Mouse (Mus musculus) heart, embryonic 14.5 days (tissue): ENCODE measurements around the gene Acap2. TPM values are rescaled to one million over a fixed set of nuclear protein-coding genes. Genes with fewer than 3 reads are reported as not detected.

ENCODE experiments used
- ATAC-seq: fragments of 200-750 bp; cut with Nextera tagmentation; 2 replicates; pipeline ENCODE4 v1.8.0; 2017; ENCODE audit warnings: low read depth, moderate TSS enrichment; ENCODE audit not compliant: insufficient number of reproducible peaks, insufficient read depth, low FRiP score
- H3K27ac ChIP-seq, 2 experiments: fragments of 200-500 bp in 1 of 2; fragments of 300-500 bp in 1 of 2; sonication (generic) in 1 of 2; replicated peaks in 1 of 2; 2 replicates each; pipeline ENCODE4 v1.5.1; 2012 to 2014; ENCODE audit warnings: low read depth in 2 of 2, low read length in 2 of 2, control low read depth in 1 of 2, mild to moderate bottlenecking in 1 of 2, mixed read lengths in 1 of 2; ENCODE audit not compliant: control insufficient read depth in 1 of 2, insufficient read depth in 1 of 2
- H3K27me3 ChIP-seq: fragments of 300-500 bp; sonication (generic); 2 replicates; pipeline ENCODE4 v1.6.1; 2014; ENCODE audit warnings: mild to moderate bottlenecking, low read length, control low read depth; ENCODE audit not compliant: control insufficient read depth, insufficient read depth
- H3K36me3 ChIP-seq: fragments of 300-500 bp; sonication (generic); 2 replicates; pipeline ENCODE4 v1.6.1; 2014; ENCODE audit warnings: mild to moderate bottlenecking, control low read depth, low read length, mixed read lengths; ENCODE audit not compliant: control insufficient read depth, insufficient read depth
- H3K4me1 ChIP-seq, 2 experiments: fragments of 200-500 bp in 1 of 2; fragments of 300-500 bp in 1 of 2; sonication (generic) in 1 of 2; 2 replicates each; pipeline ENCODE4 v1.6.1; 2012 to 2014; ENCODE audit warnings: low read length in 2 of 2, control low read depth in 1 of 2, mixed read lengths in 1 of 2; ENCODE audit not compliant: control insufficient read depth in 2 of 2, insufficient read depth in 2 of 2
- H3K4me2 ChIP-seq: fragments of 300-500 bp; sonication (generic); 2 replicates; pipeline ENCODE4 v1.6.1; 2014; ENCODE audit warnings: mild to moderate bottlenecking, low read length
- H3K4me3 ChIP-seq, 2 experiments: fragments of 200-500 bp in 1 of 2; fragments of 300-500 bp in 1 of 2; sonication (generic) in 1 of 2; 2 replicates each; pipeline ENCODE4 v1.5.1; 2012 to 2014; ENCODE audit warnings: low read length in 2 of 2, mild to moderate bottlenecking in 2 of 2, control low read depth in 1 of 2, low read depth in 1 of 2, moderate library complexity in 1 of 2; ENCODE audit not compliant: control insufficient read depth in 1 of 2, insufficient read depth in 1 of 2
- H3K9ac ChIP-seq: fragments of 300-500 bp; sonication (generic); 2 replicates; pipeline ENCODE4 v1.6.1; 2014; ENCODE audit warnings: mild to moderate bottlenecking, low read length
- H3K9me3 ChIP-seq: fragments of 300-500 bp; sonication (generic); 2 replicates; pipeline ENCODE4 v1.6.1; 2016; ENCODE audit warnings: low read length, control low read depth; ENCODE audit not compliant: control insufficient read depth
- WGBS: fragments of 180-500 bp; shearing (Covaris S2); extraction: QIAGEN DNeasy Blood & Tissue Kit; methylation state at CpG from one replicate; pipeline ENCODE4 v1.1.7; 2014; 5-methylcytosine and 5-hydroxymethylcytosine counted together
- polyA plus RNA-seq: library from polyadenylated mRNA; unstranded; fragments of >200 nt; fragmentation: Nextera tagmentation; extraction: Ambion mirVana; gene quantifications from 2 replicates; pipeline ENCODE4 v1.2.1, GENCODE M21; 2014

The Acap2 gene
- polyA plus RNA-seq, 1 experiment from 2014 or later = 14.9 TPM

DNA sequence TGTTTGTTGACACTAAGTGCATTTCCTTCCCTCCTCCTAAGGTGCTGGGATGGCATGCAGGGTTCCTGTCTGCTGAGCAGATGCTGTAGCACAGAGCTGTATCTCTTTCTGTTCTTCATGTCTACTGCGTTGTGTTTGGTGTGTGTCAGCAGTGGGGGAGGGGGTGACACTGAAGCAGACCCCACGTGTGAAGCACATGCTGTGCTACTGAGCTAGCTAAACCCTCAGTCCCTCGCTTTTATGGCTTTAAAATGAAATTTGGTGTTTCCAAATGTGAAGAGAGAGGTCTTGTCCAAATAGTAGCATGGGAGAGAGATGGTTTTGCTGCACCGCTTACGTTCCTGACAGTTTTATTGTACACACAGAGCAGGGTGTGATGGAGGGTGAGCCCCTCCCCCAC, 30.5 kb upstream of the Acap2 start:
- no peak for ATAC-seq

DNA sequence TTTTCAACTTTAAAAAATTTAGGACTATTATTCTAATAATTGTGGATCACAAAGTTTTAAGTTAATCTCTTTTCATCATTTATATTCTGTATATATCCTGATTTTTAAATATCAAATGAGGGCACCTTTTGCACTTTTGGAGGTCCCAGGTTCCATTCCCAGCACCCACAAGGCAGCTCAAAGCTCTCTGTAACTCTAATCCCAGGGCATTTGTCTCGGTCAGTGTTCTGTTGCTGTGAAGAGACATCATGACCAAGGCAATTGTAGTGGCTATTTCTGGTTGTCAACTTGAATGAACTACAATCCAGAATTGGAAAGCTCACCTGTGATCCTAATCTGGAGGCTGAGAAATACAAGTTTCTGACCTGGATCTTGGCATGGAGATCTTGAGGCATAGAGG, 26.7 kb upstream of the Acap2 start:
- Histone ChIP-seq H3K27me3 (no peaks in the 10 kb centered on the region), H3K4me2 (no peak overlapping the region), H3K4me3 (no peak overlapping the region), H3K36me3 (no peaks in the 10 kb centered on the region), H3K4me1 (no peaks in the 10 kb centered on the region), H3K9ac (no peak overlapping the region), H3K27ac (no peak overlapping the region), H3K9me3 (no peaks in the 10 kb centered on the region)
- 80% methylated on average over 1 of the region's 1 CpGs for WGBS
- no peak for ATAC-seq

More for the DNA sequence above, 30.5 kb upstream of the Acap2 start:
- Histone ChIP-seq H3K4me3 (no peak overlapping the region), H3K27ac (no peak overlapping the region), H3K27me3 (no peaks in the 10 kb centered on the region), H3K4me2 (no peak overlapping the region), H3K4me1 (peaks cover 11 to 14% of the 10 kb centered on the region in 2 experiments), H3K9ac (no peak overlapping the region), H3K9me3 (no peaks in the 10 kb centered on the region), H3K36me3 (no peaks in the 10 kb centered on the region)
- WGBS = 76% methylated on average over 5 of the region's 5 CpGs

DNA sequence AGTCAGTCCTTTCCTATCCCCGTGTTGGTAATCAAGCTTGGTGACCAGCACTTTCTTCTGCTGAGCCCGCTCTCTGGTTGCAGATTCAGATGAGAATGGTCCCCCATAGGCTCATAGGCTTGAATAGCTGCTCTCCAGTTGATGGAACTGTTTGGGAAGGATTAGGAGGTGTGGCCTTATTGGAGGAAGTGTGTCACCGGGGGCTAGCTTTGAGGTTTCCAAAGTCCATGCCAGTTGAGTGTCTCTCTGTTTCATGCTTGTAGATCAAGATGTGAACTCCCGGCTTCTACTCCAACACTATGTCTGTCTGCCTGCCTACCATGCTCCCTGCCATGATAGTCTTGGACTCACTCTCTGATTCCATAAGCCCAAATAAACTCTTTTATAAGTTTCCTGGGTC, 14.2 kb upstream of the Acap2 start:
- Histone ChIP-seq H3K36me3 (no peaks in the 10 kb centered on the region), H3K4me1 (no peaks in the 10 kb centered on the region), H3K27ac (no peak overlapping the region), H3K27me3 (no peaks in the 10 kb centered on the region), H3K4me3 (no peak overlapping the region), H3K9ac (no peak overlapping the region), H3K4me2 (no peak overlapping the region), H3K9me3 (no peaks in the 10 kb centered on the region)
- no peak for ATAC-seq
- WGBS = 87% methylated on average over 4 of the region's 4 CpGs

DNA sequence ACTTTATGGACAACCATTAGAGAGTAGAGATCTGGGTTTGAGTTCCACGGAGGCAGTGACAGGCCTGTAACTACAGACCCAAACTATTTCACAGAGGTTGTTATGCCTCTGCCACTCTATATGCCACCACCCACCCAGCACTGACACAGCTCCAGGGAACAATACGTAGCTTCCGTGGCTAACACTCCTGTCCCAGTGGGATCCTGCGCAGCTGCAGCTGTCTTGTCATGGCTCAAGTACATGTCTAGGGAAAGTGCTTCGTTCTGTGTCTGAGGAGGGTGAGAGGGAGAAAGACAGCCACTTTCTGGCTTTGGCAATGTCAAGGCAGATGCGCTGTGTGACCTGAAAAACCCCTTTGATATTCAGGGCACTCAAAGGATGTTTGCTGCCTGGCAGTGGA, 12.4 kb upstream of the Acap2 start:
- Histone ChIP-seq H3K9me3 (no peaks in the 10 kb centered on the region), H3K4me2 (no peak overlapping the region), H3K36me3 (no peaks in the 10 kb centered on the region), H3K27me3 (no peaks in the 10 kb centered on the region), H3K9ac (no peak overlapping the region), H3K4me1 (peaks cover 5 to 7% of the 10 kb centered on the region in 2 experiments; a peak in 3 of 4 replicates), H3K27ac (no peak overlapping the region), H3K4me3 (no peak overlapping the region)
- no peak for ATAC-seq
- 83% methylated on average over 6 of the region's 6 CpGs for WGBS

DNA sequence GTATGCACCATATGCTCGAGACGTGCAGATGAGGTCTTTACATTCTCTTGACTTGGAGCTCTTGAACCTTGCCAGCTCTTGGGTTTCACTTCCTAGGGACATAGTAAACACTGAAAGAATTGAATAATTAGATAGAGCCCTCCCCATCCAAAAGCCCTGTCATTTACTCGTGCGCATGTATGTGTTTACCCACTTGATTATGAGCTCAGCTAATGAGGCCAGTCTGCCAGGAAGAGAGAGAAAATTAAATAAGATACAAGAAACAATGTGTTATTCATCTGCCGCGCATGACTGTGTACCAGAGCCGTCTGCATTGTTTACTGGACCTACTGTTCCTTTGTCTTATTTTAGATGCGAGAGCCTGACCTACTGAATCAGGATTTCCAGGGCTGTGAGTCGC, 10.5 kb upstream of the Acap2 start:
- H3K4me3 ChIP-seq = no peak overlapping the region
- H3K36me3 ChIP-seq = no peaks in the 10 kb centered on the region
- no peak overlapping the region for H3K4me2 ChIP-seq
- WGBS = 70% methylated on average over 9 of the region's 9 CpGs
- no peak for ATAC-seq
- H3K9me3 ChIP-seq = no peaks in the 10 kb centered on the region
- no peak overlapping the region for H3K9ac ChIP-seq
- H3K27me3 ChIP-seq = no peaks in the 10 kb centered on the region
- H3K27ac ChIP-seq = no peak overlapping the region
- H3K4me1 ChIP-seq = peaks cover 5 to 7% of the 10 kb centered on the region in 2 experiments; a peak in 3 of 4 replicates

DNA sequence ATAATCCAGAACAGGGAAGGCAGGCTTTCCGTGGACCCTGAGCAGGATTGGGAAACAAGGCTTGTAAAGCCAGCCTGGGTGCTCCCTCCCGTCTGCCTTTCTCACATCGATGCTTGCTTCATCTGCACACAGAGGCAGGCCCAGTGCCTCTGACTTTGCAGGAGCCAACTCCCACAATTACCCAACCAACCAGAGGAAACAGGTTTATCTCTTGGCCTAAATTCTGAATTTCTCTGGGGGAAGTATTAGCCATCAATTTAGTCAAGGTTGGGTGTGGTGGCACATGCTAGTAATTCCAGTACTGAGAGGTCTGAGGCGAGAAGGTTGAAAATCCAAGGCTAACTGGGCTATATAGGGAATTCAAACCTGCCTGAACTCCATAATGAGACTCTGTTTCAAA, 9.4 kb upstream of the Acap2 start:
- ATAC-seq = no peak
- H3K9me3 ChIP-seq = no peaks in the 10 kb centered on the region
- no peaks in the 10 kb centered on the region for H3K27me3 ChIP-seq
- peaks cover 5 to 7% of the 10 kb centered on the region in 2 experiments; a peak in 3 of 4 replicates for H3K4me1 ChIP-seq
- no peak overlapping the region for H3K4me2 ChIP-seq
- H3K9ac ChIP-seq = no peak overlapping the region
- H3K27ac ChIP-seq = no peak overlapping the region
- WGBS = 66% methylated on average over 4 of the region's 4 CpGs
- H3K4me3 ChIP-seq = no peak overlapping the region
- H3K36me3 ChIP-seq = no peaks in the 10 kb centered on the region

DNA sequence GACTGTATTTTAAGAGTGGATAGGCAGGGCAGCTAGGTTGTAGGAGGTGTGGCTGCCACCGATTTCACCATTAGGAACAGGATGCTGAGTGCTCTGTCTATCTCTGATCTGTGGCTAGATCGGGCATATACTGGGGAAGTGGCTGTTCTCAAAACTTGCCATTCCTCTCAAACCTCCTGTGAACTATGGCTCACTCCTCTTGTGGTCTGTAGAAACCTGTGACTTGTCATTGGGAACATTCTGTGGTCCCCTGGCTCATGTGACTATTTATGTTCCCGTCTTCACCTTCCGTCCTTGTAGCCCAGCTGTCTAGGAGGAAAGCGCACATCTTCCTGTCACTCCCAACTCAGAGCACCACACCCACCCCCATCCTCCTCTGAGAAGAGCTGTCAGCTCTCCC, 8.9 kb upstream of the Acap2 start:
- H3K4me1 ChIP-seq = peaks cover 5 to 7% of the 10 kb centered on the region in 2 experiments; a peak in 3 of 4 replicates
- H3K4me2 ChIP-seq = no peak overlapping the region
- H3K27ac ChIP-seq = no peak overlapping the region
- no peak overlapping the region for H3K4me3 ChIP-seq
- no peaks in the 10 kb centered on the region for H3K9me3 ChIP-seq
- H3K36me3 ChIP-seq = no peaks in the 10 kb centered on the region
- no peaks in the 10 kb centered on the region for H3K27me3 ChIP-seq
- no peak overlapping the region for H3K9ac ChIP-seq
- 64% methylated on average over 5 of the region's 5 CpGs for WGBS
- ATAC-seq = no peak

DNA sequence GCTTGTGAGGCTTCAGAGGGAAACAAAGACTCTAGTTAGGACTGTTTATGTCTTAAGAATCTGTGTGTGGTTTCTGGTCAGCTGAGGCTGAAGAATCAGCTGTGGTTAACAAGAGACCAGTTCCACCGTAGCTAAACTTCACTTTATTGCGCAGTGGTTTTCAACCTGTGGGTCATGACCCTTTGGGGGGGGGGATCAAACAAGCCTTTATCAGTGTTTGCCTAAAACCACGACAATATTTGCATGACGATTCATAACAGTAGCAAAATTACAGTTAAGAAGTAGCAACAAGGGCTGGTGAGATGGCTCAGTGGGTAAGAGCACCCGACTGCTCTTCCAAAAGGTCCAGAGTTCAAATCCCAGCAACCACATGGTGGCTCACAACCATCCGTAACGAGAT, 4.7 kb upstream of the Acap2 start:
- H3K27ac ChIP-seq = no peak overlapping the region
- no peaks in the 10 kb centered on the region for H3K36me3 ChIP-seq
- no peaks in the 10 kb centered on the region for H3K9me3 ChIP-seq
- H3K4me2 ChIP-seq = no peak overlapping the region
- no peak for ATAC-seq
- no peak overlapping the region for H3K4me3 ChIP-seq
- 88% methylated on average over 5 of the region's 7 CpGs for WGBS
- H3K4me1 ChIP-seq = peaks cover 5 to 12% of the 10 kb centered on the region in 2 experiments; a peak in 3 of 4 replicates
- no peak overlapping the region for H3K9ac ChIP-seq
- no peaks in the 10 kb centered on the region for H3K27me3 ChIP-seq
